Mouse (Mus musculus) kidney, embryonic 15.5 days (tissue): ENCODE data around the gene Tbc1d32. TPM values are rescaled to one million over a fixed set of nuclear protein-coding genes. Genes with fewer than 3 reads are reported as not detected.

ENCODE experiments used
- ATAC-seq: fragments of 200-750 bp; cut with Nextera tagmentation; replicated peaks from 2 replicates; pipeline ENCODE4 v1.8.0; 2017; ENCODE audit warnings: moderate TSS enrichment; ENCODE audit not compliant: low FRiP score
- H3K27ac ChIP-seq: fragments of 300-500 bp; sonication (generic); 2 replicates; pipeline ENCODE4 v1.5.1; 2015; ENCODE audit warnings: mild to moderate bottlenecking, inconsistent platforms
- H3K27me3 ChIP-seq: fragments of 300-500 bp; sonication (generic); 2 replicates; pipeline ENCODE4 v1.6.1; 2015; ENCODE audit warnings: inconsistent platforms
- H3K36me3 ChIP-seq: fragments of 300-500 bp; sonication (generic); 2 replicates; pipeline ENCODE4 v1.6.1; 2015; ENCODE audit warnings: inconsistent platforms
- H3K4me1 ChIP-seq: fragments of 300-500 bp; sonication (generic); 2 replicates; pipeline ENCODE4 v1.6.1; 2015; ENCODE audit warnings: inconsistent platforms
- H3K4me2 ChIP-seq: fragments of 300-500 bp; sonication (generic); 2 replicates; pipeline ENCODE4 v1.6.1; 2015; ENCODE audit warnings: moderate library complexity, mild to moderate bottlenecking, inconsistent platforms
- H3K4me3 ChIP-seq: fragments of 300-500 bp; sonication (generic); replicated peaks from 2 replicates; pipeline ENCODE4 v1.5.1; 2015; ENCODE audit warnings: mild to moderate bottlenecking, inconsistent platforms
- H3K9ac ChIP-seq: fragments of 300-500 bp; sonication (generic); 2 replicates; pipeline ENCODE4 v1.6.1; 2015; ENCODE audit warnings: mild to moderate bottlenecking, inconsistent platforms
- H3K9me3 ChIP-seq: fragments of 300-500 bp; sonication (generic); replicated peaks from 2 replicates; pipeline ENCODE4 v1.6.1; 2016; ENCODE audit warnings: inconsistent platforms
- WGBS: fragments of 180-500 bp; shearing (Covaris S2); methylation state at CpG from one replicate; pipeline ENCODE4 v1.1.7; 2015; ENCODE audit warnings: mixed read lengths; 5-methylcytosine and 5-hydroxymethylcytosine counted together
- polyA plus RNA-seq: library from polyadenylated mRNA; unstranded; fragments of >200 nt; fragmentation: Nextera tagmentation; extraction: Ambion mirVana; gene quantifications from 2 replicates; pipeline ENCODE4 v1.2.1, GENCODE M21; 2015

Gene Tbc1d32
- polyA plus RNA-seq, 1 experiment from 2014 or later, result 4.1 TPM

DNA sequence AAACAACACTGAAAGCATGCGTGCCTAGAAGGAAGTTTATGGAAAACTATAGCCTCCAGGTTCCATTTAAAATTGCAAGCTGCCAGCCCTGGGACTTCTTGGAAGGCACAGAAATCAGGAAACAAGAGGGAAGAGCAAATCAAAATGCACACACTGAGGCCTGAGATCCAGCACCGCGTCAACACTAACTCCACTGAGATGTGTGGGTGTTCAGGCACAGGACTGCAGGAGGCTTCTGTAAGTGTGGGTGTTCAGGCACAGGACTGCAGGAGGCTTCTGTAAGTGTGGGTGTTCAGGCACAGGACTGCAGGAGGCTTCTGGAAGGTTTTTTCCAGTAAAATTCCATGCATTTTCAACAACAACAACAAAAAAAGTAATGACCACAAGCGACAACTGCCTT is 62.7 kb downstream of the Tbc1d32 start:
- Histone ChIP-seq H3K27ac (no peak overlapping the region), H3K36me3 (no peaks in the 10 kb centered on the region), H3K9me3 (no peaks in the 10 kb centered on the region), H3K4me2 (no peak overlapping the region), H3K4me3 (no peak overlapping the region), H3K27me3 (no peaks in the 10 kb centered on the region), H3K4me1 (no peaks in the 10 kb centered on the region), H3K9ac (no peak overlapping the region)
- no peak for ATAC-seq
- 85% methylated on average over 4 of the region's 4 CpGs for WGBS

DNA sequence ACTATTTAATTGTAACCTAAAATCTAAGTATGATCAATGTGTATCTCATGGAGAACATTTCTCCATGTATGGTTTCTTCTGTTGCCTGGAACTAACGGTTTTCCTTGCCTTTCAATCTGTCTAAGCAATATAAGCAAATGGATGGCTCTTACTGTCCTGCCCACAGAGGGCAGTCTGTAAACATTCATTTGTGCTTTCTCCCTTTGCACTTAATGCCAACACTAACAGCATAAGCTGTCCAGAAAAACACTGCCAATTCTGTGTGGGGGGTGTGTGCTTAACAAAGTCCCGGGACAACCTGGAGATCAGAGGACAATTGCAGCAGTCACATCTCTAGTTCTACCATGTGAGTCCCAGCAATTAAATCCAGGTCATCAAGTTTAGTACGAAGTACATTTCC is 64.1 kb downstream of the Tbc1d32 start:
- Histone ChIP-seq H3K4me2 (no peak overlapping the region), H3K36me3 (no peaks in the 10 kb centered on the region), H3K4me1 (no peaks in the 10 kb centered on the region), H3K9ac (no peak overlapping the region), H3K27me3 (no peaks in the 10 kb centered on the region), H3K27ac (no peak overlapping the region), H3K4me3 (no peak overlapping the region), H3K9me3 (no peaks in the 10 kb centered on the region)
- WGBS, result 45% methylated on average over 3 of the region's 3 CpGs
- no peak for ATAC-seq

DNA sequence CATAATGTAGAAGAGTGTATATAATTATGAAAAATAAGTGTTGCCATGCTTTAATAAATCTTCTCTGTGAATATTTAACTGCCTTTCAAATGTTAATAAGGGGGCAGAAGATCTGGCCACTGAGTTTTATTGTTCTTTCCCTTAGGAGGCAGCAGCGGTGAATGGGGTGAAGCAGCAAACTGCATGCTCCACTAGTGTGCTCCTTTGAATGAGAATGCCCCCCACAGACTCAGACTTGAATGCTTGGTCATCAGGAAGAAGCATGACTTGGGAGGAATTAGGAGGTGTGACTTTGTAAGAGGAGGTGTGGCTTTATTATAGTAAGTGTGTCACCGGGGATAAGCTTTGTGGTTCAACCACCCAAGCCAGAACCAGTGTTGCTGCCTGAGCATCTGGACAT is 69.7 kb downstream of the Tbc1d32 start:
- Histone ChIP-seq H3K27me3 (no peaks in the 10 kb centered on the region), H3K27ac (no peak overlapping the region), H3K4me1 (no peaks in the 10 kb centered on the region), H3K9ac (no peak overlapping the region), H3K9me3 (no peaks in the 10 kb centered on the region), H3K4me2 (no peak overlapping the region), H3K36me3 (no peaks in the 10 kb centered on the region), H3K4me3 (no peak overlapping the region)
- no peak for ATAC-seq
- 74% methylated on average over 2 of the region's 2 CpGs for WGBS

DNA sequence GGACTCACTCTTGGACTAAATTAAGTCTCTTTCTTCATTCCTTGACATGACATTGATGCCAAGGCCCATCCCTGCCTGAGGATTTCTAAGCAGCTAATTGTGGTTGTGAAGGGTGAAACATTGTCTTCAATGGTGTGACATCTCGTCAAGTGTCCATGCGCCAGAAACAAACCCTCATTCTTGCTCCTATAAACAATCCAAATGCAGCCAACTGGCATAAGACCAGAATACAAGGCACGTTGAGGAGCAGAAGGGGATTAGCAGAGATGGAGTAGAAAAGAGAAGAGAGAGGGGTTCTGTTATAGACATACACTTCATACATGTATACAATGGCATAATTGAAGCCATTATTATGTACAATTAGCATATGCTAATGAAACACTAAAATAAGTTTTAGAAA is 70.3 kb downstream of the Tbc1d32 start:
- H3K4me1 ChIP-seq, result no peaks in the 10 kb centered on the region
- H3K9ac ChIP-seq, result no peak overlapping the region
- WGBS, result 85% methylated on average over 3 of the region's 3 CpGs
- no peak overlapping the region for H3K4me2 ChIP-seq
- H3K27ac ChIP-seq, result no peak overlapping the region
- H3K27me3 ChIP-seq, result no peaks in the 10 kb centered on the region
- H3K9me3 ChIP-seq, result no peaks in the 10 kb centered on the region
- no peak for ATAC-seq
- H3K36me3 ChIP-seq, result no peaks in the 10 kb centered on the region
- H3K4me3 ChIP-seq, result no peak overlapping the region

DNA sequence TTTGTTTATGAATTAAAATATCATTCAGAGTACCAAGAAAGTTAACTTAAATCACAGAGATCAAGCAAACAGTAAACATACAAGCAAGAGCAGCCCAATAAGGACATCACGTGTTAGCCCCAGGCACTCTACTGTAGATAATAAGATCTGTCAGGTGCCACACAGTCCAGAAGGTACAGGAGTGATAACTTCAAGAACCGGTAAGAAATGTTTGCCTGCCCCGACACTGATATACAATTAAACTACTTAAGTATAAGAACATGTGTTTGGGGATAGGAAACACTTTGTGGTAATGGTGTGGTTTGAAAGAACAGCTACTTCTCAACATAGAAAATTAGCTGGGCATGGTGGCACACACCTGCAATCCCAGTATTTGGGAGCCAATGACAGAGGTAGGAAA is 71.5 kb downstream of the Tbc1d32 start:
- no peak overlapping the region for H3K4me3 ChIP-seq
- no peak overlapping the region for H3K9ac ChIP-seq
- H3K4me1 ChIP-seq, result no peaks in the 10 kb centered on the region
- H3K27ac ChIP-seq, result no peak overlapping the region
- H3K9me3 ChIP-seq, result no peaks in the 10 kb centered on the region
- H3K27me3 ChIP-seq, result no peaks in the 10 kb centered on the region
- no peak for ATAC-seq
- peaks cover 3% of the 10 kb centered on the region; the same call in 1 of the 2 replicates for H3K36me3 ChIP-seq
- 92% methylated on average over 3 of the region's 3 CpGs for WGBS
- no peak overlapping the region for H3K4me2 ChIP-seq

DNA sequence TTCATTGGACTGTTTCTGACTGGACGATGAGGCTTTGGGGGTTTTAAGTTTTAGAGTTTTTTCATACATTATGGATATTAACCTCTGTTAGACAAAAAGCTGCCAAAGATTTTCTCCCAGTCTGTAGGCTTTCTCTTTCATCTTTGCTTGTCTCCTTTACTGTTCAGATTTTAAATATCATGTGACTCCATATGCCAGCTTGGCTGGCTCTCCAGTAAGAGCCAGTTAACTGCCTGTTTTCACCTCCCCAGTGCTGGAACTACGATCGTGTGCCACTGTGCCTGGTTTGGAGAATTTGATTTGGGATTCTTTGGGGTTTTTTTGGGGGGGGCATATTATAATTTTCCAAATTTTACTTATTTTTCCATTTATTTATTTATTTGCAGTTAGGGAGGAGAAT is 79.6 kb downstream of the Tbc1d32 start:
- ATAC-seq, result no peak
- 94% methylated on average over 3 of the region's 3 CpGs for WGBS
- H3K36me3 ChIP-seq, result peaks cover 4% of the 10 kb centered on the region; the same call in 1 of the 2 replicates
- no peak overlapping the region for H3K9ac ChIP-seq
- H3K27me3 ChIP-seq, result no peaks in the 10 kb centered on the region
- no peak overlapping the region for H3K4me3 ChIP-seq
- no peaks in the 10 kb centered on the region for H3K4me1 ChIP-seq
- H3K27ac ChIP-seq, result no peak overlapping the region
- H3K9me3 ChIP-seq, result no peaks in the 10 kb centered on the region
- H3K4me2 ChIP-seq, result no peak overlapping the region

DNA sequence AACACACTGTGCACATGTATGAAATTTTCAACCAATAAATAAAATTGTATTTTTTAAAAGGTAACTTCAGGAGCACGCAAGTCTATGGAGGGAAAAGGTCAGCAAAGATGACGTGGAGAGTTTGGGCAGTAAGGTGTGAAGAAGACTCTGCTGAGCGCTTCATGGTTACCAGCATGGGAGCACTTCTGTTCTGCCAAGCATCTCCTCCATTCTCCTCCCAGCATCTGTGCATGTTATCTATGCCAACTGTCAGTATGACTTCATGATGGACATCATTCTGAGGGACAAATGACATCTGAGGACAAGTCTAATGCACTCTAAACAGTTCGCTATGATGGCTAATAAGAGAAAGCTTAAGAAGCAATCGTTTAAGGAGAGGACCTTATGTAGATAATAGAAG is 91.3 kb downstream of the Tbc1d32 start:
- no peaks in the 10 kb centered on the region for H3K9me3 ChIP-seq
- WGBS, result 93% methylated on average over 5 of the region's 5 CpGs

DNA sequence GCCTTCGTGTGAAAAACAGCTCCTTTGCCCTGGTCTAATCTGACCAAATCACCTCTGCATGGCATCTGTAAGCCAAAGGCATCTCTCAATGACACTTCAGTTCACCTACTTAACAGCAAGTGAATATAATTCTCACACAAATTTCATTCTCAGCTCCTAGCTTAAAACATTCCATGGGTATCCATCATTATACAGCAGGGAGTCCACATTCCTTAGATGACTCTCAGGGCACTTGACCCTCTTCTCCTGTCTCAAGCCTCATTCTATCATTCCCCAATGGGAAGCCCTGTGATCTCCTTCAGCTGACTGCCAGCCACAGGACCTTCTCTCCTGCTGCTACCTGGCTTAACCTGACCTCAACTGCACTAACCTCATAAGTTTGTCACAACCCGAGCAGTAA is 98.8 kb downstream of the Tbc1d32 start:
- Histone ChIP-seq H3K9me3 (no peaks in the 10 kb centered on the region), H3K27ac (no peak overlapping the region), H3K27me3 (no peaks in the 10 kb centered on the region), H3K4me3 (no peak overlapping the region), H3K4me2 (no peak overlapping the region), H3K36me3 (no peaks in the 10 kb centered on the region), H3K9ac (no peak overlapping the region), H3K4me1 (no peaks in the 10 kb centered on the region)
- ATAC-seq, result no peak
- 85% methylated on average over 2 of the region's 2 CpGs for WGBS

More for the DNA sequence above, 91.3 kb downstream of the Tbc1d32 start:
- H3K9ac ChIP-seq, result no peak overlapping the region
- no peak overlapping the region for H3K27ac ChIP-seq
- H3K4me3 ChIP-seq, result no peak overlapping the region
- no peak overlapping the region for H3K4me2 ChIP-seq
- ATAC-seq, result no peak
- H3K36me3 ChIP-seq, result no peaks in the 10 kb centered on the region
- H3K27me3 ChIP-seq, result no peaks in the 10 kb centered on the region
- H3K4me1 ChIP-seq, result no peaks in the 10 kb centered on the region

DNA sequence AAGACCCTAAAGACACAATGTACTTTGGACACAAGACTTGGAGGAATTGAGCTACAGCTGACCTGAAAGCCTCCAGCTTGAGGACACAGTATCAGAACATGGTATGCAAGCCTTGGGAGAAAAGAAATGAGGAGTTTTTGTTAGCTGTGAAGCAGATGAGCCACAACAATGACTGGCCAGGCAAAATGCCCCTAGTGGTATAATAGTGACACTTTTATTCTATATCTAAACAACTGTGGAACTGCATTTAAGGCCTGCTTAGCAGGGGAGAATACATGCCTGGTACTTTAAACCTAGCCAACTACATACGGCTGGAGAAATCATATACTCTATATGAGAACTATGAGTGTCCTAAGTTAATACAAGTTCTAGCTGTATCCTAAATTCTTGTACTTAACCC is 101.5 kb downstream of the Tbc1d32 start:
- 100% methylated on average over 1 of the region's 1 CpGs for WGBS
- Histone ChIP-seq H3K4me1 (no peaks in the 10 kb centered on the region), H3K4me3 (no peak overlapping the region), H3K27me3 (no peaks in the 10 kb centered on the region), H3K36me3 (no peaks in the 10 kb centered on the region), H3K4me2 (no peak overlapping the region), H3K9ac (no peak overlapping the region), H3K27ac (no peak overlapping the region), H3K9me3 (no peaks in the 10 kb centered on the region)
- ATAC-seq, result no peak

DNA sequence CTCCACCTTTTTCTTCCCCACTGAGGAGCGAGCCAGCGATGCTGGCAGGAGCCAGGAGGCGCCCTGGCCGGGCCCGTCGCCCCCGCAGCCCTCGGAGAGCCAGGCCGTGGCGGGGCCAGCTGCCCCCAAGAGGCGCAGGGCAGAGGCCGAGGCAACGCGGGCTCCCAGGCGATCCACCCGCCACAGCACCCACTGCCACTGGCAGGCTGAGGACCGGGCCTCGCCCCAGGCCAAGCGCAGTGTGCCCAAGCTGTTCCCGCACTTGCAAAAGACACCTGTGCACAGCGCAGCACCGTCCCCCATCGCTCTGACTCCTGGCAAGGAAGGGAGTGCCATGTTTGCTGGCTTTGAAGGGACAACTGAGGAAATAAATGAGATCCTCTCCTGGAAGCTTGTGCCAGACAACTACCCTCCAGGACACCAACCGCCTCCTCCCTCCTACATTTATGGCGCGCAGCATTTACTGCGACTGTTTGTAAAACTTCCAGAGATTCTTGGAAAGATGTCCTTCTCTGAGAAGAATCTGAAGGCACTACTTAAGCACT is 112.8 kb downstream of the Tbc1d32 start:
- peak; percentile 81 for ATAC-seq

DNA sequence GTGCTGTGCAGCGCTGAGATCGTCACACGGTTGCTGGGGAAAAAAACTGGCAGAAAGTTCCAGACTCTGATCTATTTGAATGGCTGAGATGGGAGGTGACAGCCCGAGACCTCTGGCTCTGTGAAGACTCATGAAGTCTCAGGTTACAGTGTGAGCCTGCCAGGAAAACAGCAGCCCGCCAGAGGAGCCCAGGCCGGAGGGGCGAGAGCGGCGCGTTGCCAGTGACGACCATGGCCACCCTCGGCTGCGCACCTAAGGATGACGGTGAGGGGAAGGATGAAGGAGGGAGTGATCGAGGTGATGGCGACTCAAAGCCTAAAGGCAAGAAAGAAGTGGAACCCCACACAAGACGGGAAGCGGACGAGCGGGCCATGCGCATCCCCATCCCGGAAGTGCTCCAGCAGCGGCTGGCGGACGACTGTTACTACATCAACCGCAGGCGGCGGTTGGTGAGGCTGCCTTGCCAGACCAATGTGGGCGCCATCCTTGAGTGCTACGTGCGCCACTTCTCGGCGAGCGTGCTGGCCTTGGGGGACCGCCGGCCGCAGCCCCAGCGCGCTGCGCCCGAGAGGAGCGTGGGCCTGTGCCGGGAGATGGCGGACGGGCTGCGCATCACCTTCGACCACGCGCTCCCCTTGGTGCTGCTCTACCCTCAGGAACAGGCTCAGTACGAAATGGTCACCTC is 113.4 kb downstream of the Tbc1d32 start:
- H3K4me1 ChIP-seq, result peaks cover 3% of the 10 kb centered on the region
- H3K9me3 ChIP-seq, result no peaks in the 10 kb centered on the region
- H3K4me2 ChIP-seq, result peak overlapping the region; percentile 92
- H3K27me3 ChIP-seq, result no peaks in the 10 kb centered on the region; the same call in 1 of the 2 replicates
- no peaks in the 10 kb centered on the region for H3K36me3 ChIP-seq
- peak overlapping the region; percentile 75 for H3K27ac ChIP-seq
- peak overlapping the region; percentile 51 for H3K9ac ChIP-seq
- peak; percentile 97 for ATAC-seq
- 0% methylated on average over 50 of the region's 50 CpGs for WGBS
- peak overlapping the region; percentile 66 for H3K4me3 ChIP-seq

More for the DNA sequence above, 112.8 kb downstream of the Tbc1d32 start:
- Histone ChIP-seq H3K27me3 (no peaks in the 10 kb centered on the region; the same call in 1 of the 2 replicates), H3K9ac (peak overlapping the region; percentile 51), H3K36me3 (no peaks in the 10 kb centered on the region), H3K4me3 (peak overlapping the region; percentile 66), H3K4me2 (peak overlapping the region; percentile 92), H3K9me3 (no peaks in the 10 kb centered on the region), H3K27ac (peak overlapping the region; percentile 75), H3K4me1 (peaks cover 3% of the 10 kb centered on the region)
- 15% methylated on average over 25 of the region's 27 CpGs for WGBS

DNA sequence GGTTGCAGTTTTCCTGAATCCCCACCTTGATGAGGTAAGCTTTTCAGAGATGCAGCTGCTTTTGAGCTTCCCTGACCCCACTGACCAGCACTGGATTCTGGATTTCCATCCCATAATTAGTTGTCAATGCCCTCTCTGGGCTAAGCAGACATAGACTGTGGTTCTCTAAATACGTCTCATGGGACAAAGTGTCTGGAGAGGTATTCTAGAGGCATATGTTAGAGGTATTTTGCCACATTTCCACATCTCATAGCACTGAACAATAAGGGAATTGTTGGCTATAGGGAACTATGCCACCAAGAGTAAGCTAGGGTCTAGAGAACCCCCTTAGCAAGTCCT is 121.5 kb downstream of the Tbc1d32 start:
- Histone ChIP-seq H3K4me1 (0 out of 2 replicates have a peak, but pooled peaks cover 5% of the 10 kb centered on the region), H3K9me3 (no peaks in the 10 kb centered on the region), H3K27me3 (no peaks in the 10 kb centered on the region), H3K9ac (peak overlapping the region; percentile 43), H3K27ac (peak overlapping the region; percentile 37; the same call in 1 of the 2 replicates), H3K4me2 (peak overlapping the region; percentile 55), H3K4me3 (peak overlapping the region; percentile 39), H3K36me3 (no peaks in the 10 kb centered on the region)
- no peak; the same call in 1 of the 2 replicates for ATAC-seq
- 38% methylated on average over 1 of the region's 1 CpGs for WGBS
